Mouse (Mus musculus): ENCODE results near the gene Mllt10. TPM values are rescaled to one million over a fixed set of nuclear protein-coding genes. Genes with fewer than 3 reads are reported as not detected.

Mllt10 gene
- polyA plus RNA-seq, 2 experiments: 14.4 to 16.4 TPM

- 81% methylated on average over 5 of the region's 5 CpGs for WGBS (ENCODE audit: insufficient replicate concordance)
- Histone ChIP-seq H3K27ac (no peak overlapping the region), H3K9ac (replicated peaks) (no peak overlapping the region), H3K4me1 (replicated peaks; ENCODE audit: control insufficient read depth in 2 of 2, insufficient read depth in 2 of 2, low read length in 1 of 2) (no peaks in the 10 kb centered on the region), H3K9me3 (ENCODE audit: control insufficient read depth, low read length) (no peaks in the 10 kb centered on the region), H3K27me3 (ENCODE audit: control insufficient read depth, insufficient read depth, low read length) (no peaks in the 10 kb centered on the region), H3K4me3 (ENCODE audit: insufficient read depth in 1 of 2, low read depth in 2 of 2, low read length in 2 of 2) (no peak overlapping the region), H3K36me3 (replicated peaks; ENCODE audit: control insufficient read depth, insufficient read depth, low read depth) (peaks cover 16% of the 10 kb centered on the region), H3K4me2 (ENCODE audit: low read depth) (no peak overlapping the region)
- no peak for DNase-seq (ENCODE audit: low read depth in 3 of 3, low spot score in 3 of 3)
- TF ChIP-seq EP300 (IDR thresholded peaks at IDR 0.05; ENCODE audit: low read depth) (no peak), CTCF (IDR thresholded peaks at IDR 0.05; ENCODE audit: low read depth) (no peak)
- no peak for ATAC-seq (ENCODE audit: insufficient read depth)
Measured at GRCm38 (mm10) chr2:18180323-18180722, 125.3 kb downstream of the Mllt10 start.

- no peak overlapping the region for H3K27ac ChIP-seq
- H3K9me3 ChIP-seq (ENCODE audit: control insufficient read depth, low read length): no peaks in the 10 kb centered on the region
- H3K27me3 ChIP-seq (ENCODE audit: control insufficient read depth, insufficient read depth, low read length): no peaks in the 10 kb centered on the region
- H3K36me3 ChIP-seq (replicated peaks; ENCODE audit: control insufficient read depth, insufficient read depth, low read depth): peaks cover 14% of the 10 kb centered on the region
- ATAC-seq (ENCODE audit: insufficient read depth) (no peak), DNase-seq (ENCODE audit: low read depth in 3 of 3, low spot score in 3 of 3) (no peak)
- no peak overlapping the region for H3K4me2 ChIP-seq (ENCODE audit: low read depth)
- 86% methylated on average over 3 of the region's 3 CpGs for WGBS (ENCODE audit: insufficient replicate concordance)
- no peak overlapping the region for H3K4me3 ChIP-seq (ENCODE audit: insufficient read depth in 1 of 2, low read depth in 2 of 2, low read length in 2 of 2)
- no peaks in the 10 kb centered on the region for H3K4me1 ChIP-seq (replicated peaks; ENCODE audit: control insufficient read depth in 2 of 2, insufficient read depth in 2 of 2, low read length in 1 of 2)
- no peak overlapping the region for H3K9ac ChIP-seq (replicated peaks)
- TF ChIP-seq EP300 (IDR thresholded peaks at IDR 0.05; ENCODE audit: low read depth): no peak
Measured at GRCm38 (mm10) chr2:18181631-18182030, 126.6 kb downstream of the Mllt10 start.

GRCm38 (mm10) chr2:18183079-18183478, 128.0 kb downstream of the Mllt10 start:
- DNase-seq (ENCODE audit: low read depth in 3 of 3, low spot score in 3 of 3) (no peak), ATAC-seq (ENCODE audit: insufficient read depth) (no peak)
- Histone ChIP-seq H3K9me3 (ENCODE audit: control insufficient read depth, low read length) (no peaks in the 10 kb centered on the region), H3K27ac (no peak overlapping the region), H3K36me3 (replicated peaks; ENCODE audit: control insufficient read depth, insufficient read depth, low read depth) (peaks cover 10% of the 10 kb centered on the region), H3K4me2 (ENCODE audit: low read depth) (no peak overlapping the region), H3K27me3 (ENCODE audit: control insufficient read depth, insufficient read depth, low read length) (no peaks in the 10 kb centered on the region), H3K4me3 (ENCODE audit: insufficient read depth in 1 of 2, low read depth in 2 of 2, low read length in 2 of 2) (no peak overlapping the region), H3K9ac (replicated peaks) (no peak overlapping the region), H3K4me1 (replicated peaks; ENCODE audit: control insufficient read depth in 2 of 2, insufficient read depth in 2 of 2, low read length in 1 of 2) (no peaks in the 10 kb centered on the region)
- TF ChIP-seq CTCF (IDR thresholded peaks at IDR 0.05; ENCODE audit: low read depth) (no peak), EP300 (IDR thresholded peaks at IDR 0.05; ENCODE audit: low read depth) (no peak)

- Histone ChIP-seq H3K27ac (no peak overlapping the region), H3K9ac (replicated peaks) (no peak overlapping the region), H3K27me3 (ENCODE audit: control insufficient read depth, insufficient read depth, low read length) (no peaks in the 10 kb centered on the region), H3K4me3 (ENCODE audit: insufficient read depth in 1 of 2, low read depth in 2 of 2, low read length in 2 of 2) (no peak overlapping the region), H3K4me2 (ENCODE audit: low read depth) (no peak overlapping the region), H3K4me1 (replicated peaks; ENCODE audit: control insufficient read depth in 2 of 2, insufficient read depth in 2 of 2, low read length in 1 of 2) (no peaks in the 10 kb centered on the region), H3K36me3 (replicated peaks; ENCODE audit: control insufficient read depth, insufficient read depth, low read depth) (peaks cover 18% of the 10 kb centered on the region), H3K9me3 (ENCODE audit: control insufficient read depth, low read length) (no peaks in the 10 kb centered on the region)
- DNase-seq (ENCODE audit: low read depth in 3 of 3, low spot score in 3 of 3) (no peak), ATAC-seq (ENCODE audit: insufficient read depth) (no peak)
- TF ChIP-seq CTCF (IDR thresholded peaks at IDR 0.05; ENCODE audit: low read depth): no peak
- TF ChIP-seq EP300 (IDR thresholded peaks at IDR 0.05; ENCODE audit: low read depth): no peak
- WGBS (ENCODE audit: insufficient replicate concordance): 75% methylated on average over 2 of the region's 2 CpGs
Measured at GRCm38 (mm10) chr2:18188367-18188766, 133.3 kb downstream of the Mllt10 start.

- H3K4me3 ChIP-seq (ENCODE audit: insufficient read depth in 1 of 2, low read depth in 2 of 2, low read length in 2 of 2): no peak overlapping the region
- DNase-seq (ENCODE audit: low read depth in 3 of 3, low spot score in 3 of 3): no peak
- ATAC-seq (ENCODE audit: insufficient read depth): no peak
- no peak overlapping the region for H3K4me2 ChIP-seq (ENCODE audit: low read depth)
- no peaks in the 10 kb centered on the region for H3K9me3 ChIP-seq (ENCODE audit: control insufficient read depth, low read length)
- H3K27me3 ChIP-seq (ENCODE audit: control insufficient read depth, insufficient read depth, low read length): no peaks in the 10 kb centered on the region
- WGBS (ENCODE audit: insufficient replicate concordance): 78% methylated on average over 4 of the region's 4 CpGs
- TF ChIP-seq EP300 (IDR thresholded peaks at IDR 0.05; ENCODE audit: low read depth): no peak
- TF ChIP-seq CTCF (IDR thresholded peaks at IDR 0.05; ENCODE audit: low read depth): no peak
- no peak overlapping the region for H3K9ac ChIP-seq (replicated peaks)
- peaks cover 14% of the 10 kb centered on the region for H3K36me3 ChIP-seq (replicated peaks; ENCODE audit: control insufficient read depth, insufficient read depth, low read depth)
- no peaks in the 10 kb centered on the region for H3K4me1 ChIP-seq (replicated peaks; ENCODE audit: control insufficient read depth in 2 of 2, insufficient read depth in 2 of 2, low read length in 1 of 2)
- no peak overlapping the region for H3K27ac ChIP-seq
Measured at GRCm38 (mm10) chr2:18195285-18195684, 140.2 kb downstream of the Mllt10 start.

Data from liver, embryonic 14.5 days (tissue).